Mouse (Mus musculus) layer of hippocampus, adult 11-12 months (tissue): ENCODE data around the gene Gm10306.
A peak's percentile ranks its signal among the peaks of the same experiment; 100 is the strongest.

Experiments
- DNase-seq: peaks from one replicate; pipeline ENCODE4 v3.0.0; 2022; ENCODE audit warnings: low spot score

Gene Gm10306

DNA sequence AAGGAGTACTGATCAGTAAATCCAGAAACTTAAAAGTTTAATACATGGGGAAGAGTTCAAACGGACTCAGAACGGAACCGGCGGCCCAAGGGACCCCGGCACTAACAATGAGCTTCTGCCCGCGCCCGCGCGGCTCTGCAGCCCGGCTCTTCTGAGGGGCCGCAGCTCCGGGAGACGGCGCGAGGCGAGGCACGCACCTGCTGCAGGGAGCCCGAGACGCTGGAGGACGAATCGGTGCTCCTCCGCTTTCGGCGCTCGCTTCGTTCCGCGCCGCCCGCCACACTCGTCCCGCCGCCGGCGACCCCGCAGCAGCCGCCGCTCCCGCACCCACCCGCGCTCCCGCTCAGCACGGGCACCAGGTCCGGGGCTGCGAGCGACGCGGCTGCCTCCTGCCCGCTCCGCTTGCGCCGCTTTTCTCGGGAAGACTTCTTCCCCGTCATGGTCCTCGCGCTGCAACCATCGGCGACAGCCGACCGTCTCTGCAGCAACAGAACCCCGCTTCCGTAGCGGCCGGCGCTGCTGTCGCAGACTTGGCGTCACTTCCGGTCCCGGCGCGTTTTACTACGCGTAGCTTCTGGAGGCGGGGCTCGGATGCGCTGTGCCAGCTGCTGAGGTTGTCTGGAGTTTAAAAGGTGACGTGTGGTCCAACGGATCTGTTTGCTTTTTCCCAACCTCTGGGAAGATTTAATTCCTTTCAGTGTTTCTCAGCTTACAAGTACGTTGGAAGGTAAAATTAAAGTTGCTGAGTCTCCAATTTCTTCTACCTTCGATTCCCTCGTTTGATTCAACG is at the start of gene Gm10306, which contains the start of gene Caap1:
Gm10306 (plus strand) TSS at position 282 of the 790 bp plus-strand sequence.
Caap1 (minus strand) TSS at position 532 of the 790 bp plus-strand sequence.
- DNase-seq: peak; percentile 92

DNA sequence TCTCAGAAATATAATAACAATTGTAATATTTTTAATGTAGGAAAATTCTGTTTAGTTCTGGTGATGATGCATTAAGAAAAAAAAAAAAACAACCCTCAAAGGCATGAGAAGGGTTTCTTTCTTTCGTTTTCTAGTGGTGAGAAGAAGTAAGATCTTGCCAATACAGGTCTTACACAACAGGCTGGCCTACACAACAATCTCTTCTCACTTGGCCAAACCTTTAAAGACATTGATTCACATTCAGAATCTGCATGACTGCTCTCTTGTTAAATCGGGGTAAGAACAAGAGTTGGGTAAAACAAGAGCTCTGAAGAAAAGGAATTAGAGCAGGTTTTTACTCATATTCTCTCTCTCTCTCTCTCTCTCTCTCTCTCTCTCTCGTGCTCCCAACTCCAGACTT is 41.0 kb upstream of the Gm10306 start:
- no peak for DNase-seq

DNA sequence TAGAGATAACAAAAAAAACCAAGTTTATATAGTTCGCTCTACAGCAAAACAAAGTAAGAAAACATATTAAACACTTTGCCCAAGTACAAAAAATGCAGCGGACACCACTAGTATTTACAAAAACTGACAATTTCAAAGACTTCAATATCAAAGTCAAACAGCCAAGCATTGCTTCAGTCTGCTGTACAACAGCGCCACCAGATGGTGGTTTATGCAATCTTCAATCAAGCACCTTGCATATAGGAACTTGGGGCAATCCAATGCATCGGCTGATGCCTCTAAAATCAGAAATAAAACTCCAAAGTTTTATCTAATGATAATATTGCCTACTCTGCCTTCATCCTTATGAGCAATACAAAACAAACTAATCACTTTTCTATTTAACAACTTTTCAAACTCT is 38.7 kb upstream of the Gm10306 start:
- peak; percentile 49 for DNase-seq

DNA sequence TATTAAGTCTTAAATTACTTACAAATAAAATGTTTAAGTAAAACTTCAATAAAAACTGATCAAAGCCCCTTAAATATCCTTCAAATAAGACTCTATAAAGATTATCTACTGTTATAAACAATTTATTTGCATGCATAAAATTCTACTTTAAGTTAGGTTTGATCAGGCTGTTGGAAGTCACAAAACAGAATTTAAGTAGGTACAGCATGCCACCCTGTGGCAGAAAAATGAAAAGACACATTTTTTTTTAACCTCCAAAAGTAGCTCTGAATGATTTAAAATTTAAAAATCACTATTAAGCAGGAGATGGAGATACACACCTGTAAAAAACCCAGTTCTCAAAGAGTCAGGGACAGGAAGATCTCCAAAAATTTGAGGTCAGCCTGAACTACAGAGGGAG is 33.0 kb upstream of the Gm10306 start:
- DNase-seq: peak; percentile 11

DNA sequence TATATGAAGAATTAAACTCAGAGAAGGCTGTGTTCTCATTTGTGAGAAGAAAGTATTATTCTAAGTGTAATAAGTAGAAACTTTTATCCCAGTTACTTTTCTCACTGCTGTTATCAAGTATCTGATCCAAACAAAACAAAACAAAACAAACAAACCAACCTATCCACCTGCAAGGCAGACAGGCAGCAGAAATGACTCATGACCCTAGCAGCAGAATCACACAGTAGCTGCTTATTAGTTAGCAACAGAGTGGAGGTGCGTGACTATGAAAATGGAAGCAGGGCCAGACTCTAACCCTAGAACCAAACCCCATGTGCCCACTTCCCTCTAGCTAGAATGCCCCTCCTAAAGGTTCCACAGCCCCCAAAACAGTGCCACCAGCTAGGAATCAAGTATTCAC is 26.9 kb upstream of the Gm10306 start:
- DNase-seq: no peak

DNA sequence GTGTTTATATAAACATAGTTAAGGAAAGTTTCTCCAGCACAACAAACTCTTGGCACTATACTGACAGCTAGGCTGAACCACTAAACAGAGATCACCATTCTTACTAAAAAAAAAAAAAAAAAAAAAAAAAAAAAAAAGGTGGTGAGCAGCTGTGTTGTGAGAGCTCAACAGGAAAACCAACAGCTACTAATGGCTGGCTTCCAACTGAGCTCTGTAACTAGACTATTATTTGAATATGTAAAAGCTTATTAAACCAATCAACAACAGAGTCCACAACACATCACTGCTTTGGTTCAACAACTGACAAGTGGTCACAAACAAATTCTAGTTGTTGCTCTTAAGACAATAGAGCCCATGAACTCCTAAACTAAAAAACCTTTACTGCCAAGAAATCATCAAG is 23.1 kb upstream of the Gm10306 start:
- DNase-seq: no peak

DNA sequence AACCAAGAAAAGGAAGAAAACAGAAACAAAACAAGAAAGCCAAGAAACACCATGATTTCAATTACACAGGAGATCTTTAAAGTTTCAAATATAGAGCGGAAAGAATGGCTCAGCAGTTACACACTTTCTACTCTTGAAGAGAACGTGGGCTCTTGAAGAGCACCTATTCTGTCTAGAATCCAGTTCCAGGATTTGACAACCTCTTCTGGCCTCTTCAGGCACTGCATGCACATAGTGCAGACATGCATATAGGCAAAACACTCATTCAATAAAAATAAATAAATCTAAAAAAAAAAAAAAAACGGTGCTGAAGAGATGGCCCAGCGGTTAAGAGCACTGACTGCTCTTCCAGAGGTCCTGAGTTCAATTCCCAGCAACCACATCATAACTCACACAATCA is 13.3 kb upstream of the Gm10306 start:
- DNase-seq: no peak

DNA sequence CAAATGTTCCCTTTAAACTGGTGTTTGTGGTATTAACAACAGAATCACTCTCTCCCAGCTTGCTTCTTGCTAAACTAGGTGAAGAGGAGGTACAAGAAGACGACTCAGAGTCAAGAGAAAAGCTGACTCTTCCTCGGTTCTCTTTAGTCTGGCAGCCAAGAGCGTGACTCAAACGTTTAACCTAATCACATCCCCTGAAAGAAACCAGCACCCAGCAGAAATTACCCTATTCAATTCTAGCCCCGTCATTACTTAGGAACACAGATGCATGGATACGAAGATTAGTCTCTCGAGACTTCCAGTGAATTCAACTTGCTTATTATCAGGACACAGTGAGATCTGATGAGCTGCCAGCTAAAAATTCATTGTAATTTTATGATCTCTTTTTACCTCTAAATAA is 12.0 kb upstream of the Gm10306 start:
- no peak for DNase-seq

DNA sequence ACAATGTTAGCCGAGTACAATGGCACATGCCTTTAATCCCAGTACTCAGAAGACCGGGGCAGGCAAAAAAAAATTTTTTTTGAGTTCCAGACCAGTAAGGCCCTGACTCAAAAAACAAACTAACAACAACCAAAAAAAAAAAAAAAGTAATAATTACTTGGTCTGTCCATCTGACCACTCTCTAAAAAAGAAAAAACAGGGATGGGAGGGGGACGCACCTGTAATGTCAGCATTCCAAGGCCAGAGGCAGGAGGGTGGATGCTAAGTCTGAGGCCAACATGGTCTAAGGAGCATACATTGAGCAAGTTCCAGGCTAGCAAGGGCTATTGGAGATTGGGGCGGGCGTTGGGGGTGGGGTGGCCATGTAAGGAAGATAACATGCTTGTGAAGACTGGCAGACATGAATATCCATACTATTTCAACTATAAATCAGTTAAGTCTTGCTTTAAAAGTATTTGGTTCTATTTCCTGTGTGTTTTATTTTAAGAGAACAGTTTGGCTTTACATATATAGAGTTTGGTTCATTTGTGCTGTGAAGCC is 1.3 kb upstream of the Gm10306 start:
- no peak for DNase-seq

DNA sequence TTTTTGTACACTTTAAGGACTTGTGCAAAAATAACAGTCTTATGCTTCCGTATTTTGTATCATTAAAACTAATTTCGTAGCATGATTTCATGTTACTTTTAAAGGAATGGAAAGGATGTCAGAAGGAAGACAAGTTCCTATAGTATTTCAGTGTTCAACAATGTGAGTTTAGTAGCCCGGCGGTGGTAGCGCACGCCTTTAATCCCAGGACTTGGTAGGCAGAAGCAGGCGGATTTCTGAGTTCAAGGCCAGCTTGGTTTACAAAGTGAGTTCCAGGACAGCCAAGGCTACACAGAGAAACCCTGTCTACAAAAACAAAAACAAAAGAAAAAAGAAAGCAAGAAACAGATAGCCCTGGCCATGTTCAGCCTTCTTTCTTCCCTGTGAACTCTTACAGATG is 799 bp downstream of the Gm10306 start:
- DNase-seq: no peak

DNA sequence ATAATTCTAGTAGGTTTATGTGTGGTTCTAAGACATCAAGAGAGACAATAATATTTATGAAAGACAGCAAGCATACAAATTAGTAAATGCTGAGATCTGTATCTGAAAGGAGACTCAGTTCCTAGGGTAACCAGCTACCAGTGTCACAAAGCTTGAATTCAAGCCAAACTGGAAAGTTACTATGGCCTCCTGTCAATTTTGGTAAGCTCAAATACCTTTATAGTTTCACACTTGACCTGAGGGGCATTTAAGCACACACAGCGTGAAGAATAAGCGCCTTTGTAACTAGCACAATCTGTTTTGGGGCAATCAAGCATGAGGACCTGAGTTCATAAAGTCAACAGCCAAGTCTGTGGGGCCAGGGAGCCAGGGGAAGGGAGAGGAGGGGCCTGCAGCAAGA is 2.9 kb downstream of the Gm10306 start:
- DNase-seq: no peak

DNA sequence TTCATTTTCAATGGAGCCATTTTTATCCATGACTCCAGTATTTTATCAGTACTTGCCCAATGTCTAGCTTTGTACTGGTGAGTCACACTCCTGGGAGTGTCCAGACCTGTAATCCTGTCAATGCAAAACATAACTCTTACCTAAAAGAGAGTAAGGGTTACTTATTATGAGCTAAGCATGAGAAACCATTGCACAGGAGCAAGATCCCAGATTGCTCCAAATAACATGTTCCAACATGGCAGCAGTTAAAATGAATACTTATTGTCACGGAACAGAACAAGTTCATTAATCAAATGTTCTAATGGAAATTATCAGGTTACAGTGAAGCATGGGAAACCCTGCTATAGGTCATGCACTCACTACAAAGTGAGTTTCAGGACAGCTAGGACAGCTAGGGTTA is 4.0 kb downstream of the Gm10306 start:
- DNase-seq: no peak

DNA sequence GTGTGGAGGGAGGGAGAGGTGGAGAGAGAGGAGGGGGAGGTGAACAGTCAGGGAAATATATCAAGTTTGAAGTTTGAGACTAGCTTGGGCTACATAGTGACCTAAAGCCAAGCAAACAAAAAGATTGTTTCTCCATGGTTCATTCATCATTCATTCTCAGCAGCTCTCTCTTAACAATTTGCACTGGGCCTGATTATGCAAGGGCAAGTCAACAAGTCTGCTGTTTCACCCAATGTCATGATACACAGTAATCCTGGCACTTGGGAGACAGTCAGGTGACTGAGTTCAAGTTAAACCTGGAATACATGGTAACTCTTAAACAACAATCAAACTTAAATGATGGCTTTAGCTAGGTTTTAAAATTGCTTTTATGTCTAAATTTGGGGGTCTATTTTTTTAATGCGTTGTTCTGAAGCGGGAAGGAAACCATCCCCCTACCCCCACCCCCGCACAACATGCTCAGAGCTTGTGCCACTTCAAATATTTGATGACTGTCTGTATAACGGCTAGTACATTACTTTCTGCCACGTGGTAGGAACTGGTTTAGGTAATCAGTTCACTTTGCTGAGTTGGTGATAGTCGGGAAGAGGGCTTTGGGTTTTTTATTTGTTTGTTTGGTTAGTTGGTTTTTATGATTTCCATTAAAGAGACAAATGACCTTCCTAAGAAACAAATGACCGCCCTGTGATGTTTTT is 5.8 kb downstream of the Gm10306 start:
- DNase-seq: no peak

DNA sequence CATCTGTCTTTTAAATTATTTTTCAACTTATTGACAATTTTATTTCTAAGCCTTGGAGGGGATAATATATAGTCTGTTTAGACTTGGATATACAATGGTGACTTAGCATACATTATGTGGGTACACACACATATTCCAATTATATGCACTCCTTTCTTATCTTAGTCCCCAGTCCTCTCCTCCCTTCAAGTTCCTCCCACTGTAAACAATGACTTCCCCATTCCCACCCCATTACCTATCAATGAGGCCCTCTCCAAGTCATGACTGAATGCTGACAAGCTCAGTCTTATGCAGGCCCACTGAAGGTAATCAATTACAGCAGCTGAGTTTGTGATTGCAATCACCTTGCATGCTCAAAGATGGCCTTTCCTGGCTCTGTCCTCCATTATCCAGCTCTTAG is 8.0 kb downstream of the Gm10306 start:
- DNase-seq: no peak

DNA sequence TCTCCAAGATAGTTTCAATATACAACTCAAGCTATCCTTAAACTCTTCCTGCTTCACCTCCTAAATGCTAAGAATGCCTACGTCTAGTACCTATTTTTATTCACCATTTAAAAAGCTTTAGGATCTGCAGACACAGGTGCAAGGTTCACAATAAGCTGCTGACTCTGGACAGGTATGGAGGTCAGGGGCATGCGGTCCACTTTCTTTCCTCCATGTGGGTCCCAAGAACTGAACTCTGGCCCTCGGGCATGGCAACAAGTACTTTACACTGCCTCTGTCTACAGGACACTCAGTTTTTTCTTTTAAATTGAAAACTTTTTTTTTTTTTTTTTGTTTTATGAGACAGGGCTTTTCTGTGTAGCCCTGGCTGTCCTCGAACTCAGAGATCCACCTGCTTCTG is 16.3 kb downstream of the Gm10306 start:
- DNase-seq: no peak

DNA sequence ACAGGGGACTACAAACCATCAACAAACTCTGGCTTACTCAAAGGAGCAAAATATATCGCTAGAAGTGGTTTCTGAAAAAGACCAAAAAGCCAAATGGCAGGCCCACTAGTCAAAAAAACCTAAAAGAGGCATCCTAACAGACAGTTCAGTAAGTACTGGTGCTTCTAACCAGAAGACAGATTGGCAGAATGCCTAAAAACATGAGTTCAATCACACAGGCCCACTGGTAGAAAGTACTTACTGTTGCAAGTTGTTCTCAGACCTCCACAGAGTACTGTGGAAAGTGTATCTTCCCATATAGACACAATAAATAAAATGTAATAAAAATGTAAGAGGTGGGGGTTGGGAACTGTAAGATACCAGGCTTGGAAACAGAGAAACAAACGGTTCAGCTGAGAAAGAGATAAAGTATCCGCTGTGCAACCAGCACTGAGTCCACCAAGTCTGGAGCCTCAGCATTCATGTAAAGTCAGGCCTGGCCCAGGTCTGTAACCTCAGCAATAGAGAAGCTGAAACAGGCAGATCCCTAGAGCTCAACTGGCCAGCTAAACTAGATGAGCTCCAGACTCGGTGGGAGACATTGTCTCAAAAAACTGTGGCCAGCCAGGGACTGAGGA is 35.5 kb downstream of the Gm10306 start:
- DNase-seq: no peak

DNA sequence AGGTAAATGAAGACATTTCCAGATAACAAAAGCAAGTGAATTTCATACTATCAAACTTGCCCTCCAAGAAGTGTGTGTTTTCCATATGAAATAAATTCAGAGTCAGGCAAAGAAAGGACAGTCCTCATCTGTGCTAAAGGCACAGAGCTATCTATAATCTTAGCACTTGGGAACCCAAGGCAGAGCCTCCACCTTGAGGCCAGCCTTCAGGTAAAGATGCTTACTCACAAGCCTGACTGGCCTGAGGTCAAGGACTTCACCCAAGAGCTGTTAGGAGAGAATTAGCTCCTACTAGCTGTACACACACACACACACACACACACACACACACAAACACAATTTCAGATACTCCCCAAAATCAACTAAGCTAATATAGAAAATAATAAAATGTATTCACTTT is 36.4 kb downstream of the Gm10306 start:
- DNase-seq: no peak

DNA sequence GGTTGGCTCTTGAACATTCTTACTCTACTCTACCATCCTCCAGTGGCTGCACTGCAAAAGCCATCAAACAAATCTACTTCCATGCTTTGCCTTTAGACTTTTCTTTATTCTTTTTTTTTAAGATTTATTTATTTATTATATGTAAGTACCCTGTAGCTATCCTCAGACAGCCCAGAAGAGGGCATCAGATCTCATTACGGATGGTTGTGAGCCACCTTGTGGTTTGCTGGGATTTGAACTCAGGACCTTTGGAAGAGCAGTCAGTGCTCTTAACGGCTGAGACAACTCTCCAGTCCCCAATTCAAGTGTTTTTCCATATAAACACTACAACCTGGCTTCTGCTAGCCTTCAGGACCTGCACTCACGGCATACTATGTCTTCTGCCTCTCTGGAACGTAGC is 45.0 kb downstream of the Gm10306 start:
- DNase-seq: no peak

DNA sequence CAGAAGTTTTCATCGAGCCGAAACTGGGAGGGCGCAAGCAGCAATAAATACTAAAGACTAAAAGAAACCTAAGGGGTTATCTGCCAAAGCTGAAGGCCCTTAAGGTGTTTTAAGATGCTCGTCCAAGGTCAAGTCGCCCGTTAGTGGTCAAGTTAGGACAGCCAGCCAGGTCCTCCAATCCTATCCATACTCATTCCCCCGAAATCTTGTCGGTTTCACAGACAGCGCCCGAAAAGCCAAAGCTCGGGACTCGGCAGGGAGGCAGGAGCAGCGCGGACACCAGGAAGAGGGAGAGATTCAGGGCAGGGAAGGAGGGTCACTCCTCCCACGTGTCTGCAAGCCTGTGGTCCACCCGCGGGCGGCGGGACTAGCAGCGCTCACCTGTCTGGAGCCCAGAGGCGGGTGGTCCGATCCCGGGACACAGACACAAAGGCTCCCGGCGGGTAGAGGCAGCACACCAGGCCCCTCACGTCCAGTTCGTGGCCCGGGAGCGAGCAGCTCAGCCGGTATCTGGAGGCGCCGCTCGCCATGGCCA is 46.2 kb downstream of the Gm10306 start:
- DNase-seq: no peak

DNA sequence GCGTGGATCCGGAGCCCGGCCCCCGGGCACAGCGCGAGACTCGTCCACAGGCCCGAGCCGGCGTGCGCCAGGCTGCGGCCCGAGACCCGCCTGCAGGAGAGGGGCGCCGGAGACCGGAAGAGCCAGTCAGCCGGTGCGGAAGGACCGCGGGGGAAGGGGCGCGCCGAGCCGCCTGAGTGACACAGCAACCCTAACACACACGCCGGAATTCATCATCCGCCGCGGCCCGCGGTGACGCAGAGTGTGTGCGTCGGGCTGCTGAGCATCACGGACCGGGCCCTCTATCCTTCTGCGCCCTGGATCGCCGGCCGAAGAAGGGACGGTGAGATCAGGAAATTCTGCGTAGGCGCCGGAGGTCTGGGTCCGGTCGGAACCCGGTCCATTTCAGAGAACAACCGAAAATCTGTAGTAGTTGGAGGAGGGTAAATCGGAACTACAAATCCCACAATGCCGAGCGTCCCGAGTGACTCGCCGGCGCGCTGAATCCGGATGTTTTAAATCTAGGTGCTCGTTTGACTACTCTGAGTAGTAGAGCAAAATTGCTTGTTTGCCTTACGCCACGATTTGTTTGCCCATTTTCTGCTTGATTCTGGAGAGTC is 46.8 kb downstream of the Gm10306 start, which contains the start of gene Plaa:
Plaa (minus strand) TSS at position 214 of the 599 bp plus-strand sequence.
- peak; percentile 94 for DNase-seq

DNA sequence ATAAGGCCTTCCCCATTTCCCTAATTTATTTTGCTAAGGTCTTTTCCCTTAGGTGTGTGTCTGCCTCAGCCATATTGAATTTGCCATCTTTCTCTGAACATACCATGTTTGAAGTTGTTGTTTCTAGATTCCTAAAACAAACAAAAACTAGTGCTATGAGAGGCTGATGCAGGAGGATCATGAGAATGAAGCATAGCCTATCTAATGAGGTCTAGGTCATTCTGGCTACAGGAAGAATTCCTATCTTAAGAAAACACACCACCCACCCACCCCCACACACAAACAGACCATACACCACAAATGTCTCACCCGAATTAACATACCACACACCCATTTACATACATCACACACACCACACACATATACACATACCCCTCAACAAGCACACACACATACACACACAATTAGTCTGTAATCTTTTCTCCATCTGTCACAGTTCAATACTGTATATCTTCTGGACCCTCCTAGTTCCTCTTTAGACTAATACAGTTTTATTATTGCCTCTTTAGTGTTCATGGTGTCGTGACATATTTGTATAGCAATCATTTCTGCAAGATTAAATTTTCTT is 48.2 kb downstream of the Gm10306 start:
- DNase-seq: no peak

DNA sequence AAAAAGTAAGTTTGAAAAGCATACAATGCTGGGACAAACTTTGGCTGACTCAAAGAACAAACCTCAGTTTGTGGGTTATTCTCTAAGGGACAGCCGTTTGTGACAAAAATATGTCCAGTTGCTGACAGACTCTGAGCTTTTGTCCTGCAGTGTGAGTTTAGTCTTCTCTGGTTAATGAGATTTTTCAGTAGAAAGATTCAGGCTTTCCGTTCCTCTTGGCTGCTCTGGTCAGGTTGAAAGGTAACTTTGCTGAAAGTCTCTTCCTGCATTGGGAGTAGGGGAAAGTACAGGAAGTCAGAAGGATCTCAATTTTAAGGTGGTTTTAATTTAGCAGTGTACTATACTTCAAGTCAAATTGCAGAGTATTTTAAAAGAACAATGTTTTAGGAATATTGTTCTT is 49.2 kb downstream of the Gm10306 start:
- DNase-seq: no peak
